Mouse (Mus musculus) hindbrain, embryonic 16.5 days (tissue): ENCODE measurements at regions not wholly inside any gene's neighbourhood (a gene's known extent, or its start where the extent isn't known, plus 50 kb on each side); places are given as distances from the start of the nearest gene placed in this dataset.
A peak's percentile ranks its signal among the peaks of the same experiment; 100 is the strongest.
"Not testable (repeated sequence)": the region's sequence is repeated elsewhere in the genome, so short reads cannot be mapped to it uniquely, and the experiment has no call there.

Source experiments
- ATAC-seq: fragments of 200-750 bp; cut with Nextera tagmentation; 2 replicates; pipeline ENCODE4 v1.8.0; 2017; ENCODE audit warnings: moderate TSS enrichment, moderate library complexity
- H3K27ac ChIP-seq: fragments of 300-500 bp; sonication (generic); 2 replicates; pipeline ENCODE4 v1.5.1; 2014; ENCODE audit warnings: low read depth, mild to moderate bottlenecking, control low read depth, low read length, moderate library complexity
- H3K27me3 ChIP-seq: fragments of 300-500 bp; sonication (generic); replicated peaks from 2 replicates; pipeline ENCODE4 v1.6.1; 2014; ENCODE audit warnings: low read length; ENCODE audit not compliant: control insufficient read depth, insufficient read depth
- H3K36me3 ChIP-seq: fragments of 300-500 bp; sonication (generic); 2 replicates; pipeline ENCODE4 v1.6.1; 2014; ENCODE audit warnings: mild to moderate bottlenecking, low read length, moderate library complexity, mixed read lengths; ENCODE audit not compliant: control insufficient read depth, insufficient read depth
- H3K4me1 ChIP-seq: fragments of 300-500 bp; sonication (generic); 2 replicates; pipeline ENCODE4 v1.6.1; 2014; ENCODE audit warnings: low read depth, low read length; ENCODE audit not compliant: control insufficient read depth, insufficient read depth
- H3K4me2 ChIP-seq: fragments of 300-500 bp; sonication (generic); 2 replicates; pipeline ENCODE4 v1.6.1; 2014; ENCODE audit warnings: mild to moderate bottlenecking, low read length, control low read depth, moderate library complexity
- H3K4me3 ChIP-seq: fragments of 300-500 bp; sonication (generic); 2 replicates; pipeline ENCODE4 v1.5.1; 2014; ENCODE audit warnings: mild to moderate bottlenecking, low read length, control low read depth, moderate library complexity
- H3K9ac ChIP-seq: fragments of 300-500 bp; sonication (generic); 2 replicates; pipeline ENCODE4 v1.6.1; 2014; ENCODE audit warnings: low read depth, mild to moderate bottlenecking, control low read depth, low read length, moderate library complexity
- H3K9me3 ChIP-seq: fragments of 300-500 bp; sonication (generic); 2 replicates; pipeline ENCODE4 v1.6.1; 2014; ENCODE audit warnings: mild to moderate bottlenecking, low read length, moderate library complexity; ENCODE audit not compliant: control insufficient read depth
- WGBS: fragments of 180-500 bp; shearing (Covaris S2); extraction: QIAGEN DNeasy Blood & Tissue Kit; methylation state at CpG from one replicate; pipeline ENCODE4 v1.1.7; 2014; 5-methylcytosine and 5-hydroxymethylcytosine counted together

- Histone ChIP-seq H3K4me3 (no peak overlapping the region), H3K4me1 (no peaks in the 10 kb centered on the region), H3K4me2 (no peak overlapping the region), H3K27ac (no peak overlapping the region), H3K27me3 (no peaks in the 10 kb centered on the region), H3K9me3 (no peaks in the 10 kb centered on the region), H3K9ac (no peak overlapping the region), H3K36me3 (no peaks in the 10 kb centered on the region)
- no peak for ATAC-seq
- WGBS = 89% methylated on average over 6 of the region's 6 CpGs
Observed at GRCm38 (mm10) chr16:76474481-76474880, 100.9 kb upstream of the Nrip1 start.

- Histone ChIP-seq H3K4me2 (no peak overlapping the region), H3K27me3 (no peaks in the 10 kb centered on the region), H3K9ac (no peak overlapping the region), H3K4me1 (no peaks in the 10 kb centered on the region), H3K9me3 (no peaks in the 10 kb centered on the region), H3K4me3 (no peak overlapping the region), H3K36me3 (no peaks in the 10 kb centered on the region), H3K27ac (no peak overlapping the region)
- 79% methylated on average over 3 of the region's 3 CpGs for WGBS
- no peak for ATAC-seq
Observed at GRCm38 (mm10) chr16:76472386-76472785, 98.8 kb upstream of the Nrip1 start.

- Histone ChIP-seq H3K9ac (no peak overlapping the region), H3K27ac (no peak overlapping the region), H3K9me3 (no peaks in the 10 kb centered on the region), H3K4me3 (no peak overlapping the region), H3K36me3 (no peaks in the 10 kb centered on the region), H3K27me3 (no peaks in the 10 kb centered on the region), H3K4me2 (no peak overlapping the region), H3K4me1 (no peaks in the 10 kb centered on the region)
- WGBS = 66% methylated on average over 3 of the region's 3 CpGs
- ATAC-seq = no peak
Observed at GRCm38 (mm10) chr16:76471081-76471480, 97.5 kb upstream of the Nrip1 start.

GRCm38 (mm10) chr16:76459521-76459920 lies 85.9 kb upstream of the Nrip1 start:
- no peaks in the 10 kb centered on the region for H3K4me1 ChIP-seq
- no peak overlapping the region for H3K4me3 ChIP-seq
- H3K9ac ChIP-seq = no peak overlapping the region
- no peak for ATAC-seq
- no peak overlapping the region for H3K27ac ChIP-seq
- no peaks in the 10 kb centered on the region for H3K36me3 ChIP-seq
- no peak overlapping the region for H3K4me2 ChIP-seq
- WGBS = 65% methylated on average over 1 of the region's 1 CpGs
- H3K9me3 ChIP-seq = no peaks in the 10 kb centered on the region
- H3K27me3 ChIP-seq = no peaks in the 10 kb centered on the region

- WGBS = 77% methylated on average over 2 of the region's 2 CpGs
- not testable (repeated sequence) for H3K9ac ChIP-seq, H3K36me3 ChIP-seq, H3K4me3 ChIP-seq, ATAC-seq, H3K9me3 ChIP-seq, H3K4me1 ChIP-seq, H3K4me2 ChIP-seq, H3K27me3 ChIP-seq, H3K27ac ChIP-seq
Observed at GRCm38 (mm10) chr16:76456300-76456599, 82.6 kb upstream of the Nrip1 start.

GRCm38 (mm10) chr16:76455499-76456299 lies 82.1 kb upstream of the Nrip1 start:
- Histone ChIP-seq H3K36me3 (no peaks in the 10 kb centered on the region), H3K27ac (no peak overlapping the region), H3K4me1 (peaks cover 3% of the 10 kb centered on the region; the same call in 1 of the 2 replicates), H3K4me3 (no peak overlapping the region), H3K9me3 (peaks cover 4% of the 10 kb centered on the region; the same call in 1 of the 2 replicates), H3K4me2 (no peak overlapping the region), H3K27me3 (no peaks in the 10 kb centered on the region), H3K9ac (no peak overlapping the region)
- 90% methylated on average over 9 of the region's 9 CpGs for WGBS
- no peak for ATAC-seq

GRCm38 (mm10) chr16:76454741-76455465 lies 81.3 kb upstream of the Nrip1 start:
- Histone ChIP-seq H3K9me3 (peaks cover 4% of the 10 kb centered on the region; the same call in 1 of the 2 replicates), H3K4me1 (peaks cover 3% of the 10 kb centered on the region; the same call in 1 of the 2 replicates), H3K27ac (no peak overlapping the region), H3K27me3 (no peaks in the 10 kb centered on the region), H3K4me2 (no peak overlapping the region), H3K4me3 (no peak overlapping the region), H3K36me3 (no peaks in the 10 kb centered on the region), H3K9ac (no peak overlapping the region)
- WGBS = 76% methylated on average over 17 of the region's 17 CpGs
- ATAC-seq = no peak

- 8% methylated on average over 11 of the region's 11 CpGs for WGBS
- Histone ChIP-seq H3K9ac (no peak overlapping the region), H3K27me3 (no peaks in the 10 kb centered on the region), H3K4me1 (peaks cover 3% of the 10 kb centered on the region; the same call in 1 of the 2 replicates), H3K4me3 (no peak overlapping the region), H3K4me2 (no peak overlapping the region), H3K36me3 (no peaks in the 10 kb centered on the region), H3K27ac (no peak overlapping the region), H3K9me3 (peaks cover 4% of the 10 kb centered on the region; the same call in 1 of the 2 replicates)
- 0 out of 2 replicates have a peak, but pooled peaks have one; percentile 58 for ATAC-seq
Observed at GRCm38 (mm10) chr16:76453457-76454200, 80.0 kb upstream of the Nrip1 start.

GRCm38 (mm10) chr16:76448773-76449172 lies 75.1 kb upstream of the Nrip1 start:
- ATAC-seq = no peak
- Histone ChIP-seq H3K4me1 (peaks cover under 1% of the 10 kb centered on the region; the same call in 1 of the 2 replicates), H3K27me3 (no peaks in the 10 kb centered on the region), H3K9ac (no peak overlapping the region), H3K36me3 (no peaks in the 10 kb centered on the region), H3K4me3 (no peak overlapping the region), H3K27ac (no peak overlapping the region), H3K4me2 (no peak overlapping the region), H3K9me3 (peaks cover 4% of the 10 kb centered on the region; the same call in 1 of the 2 replicates)
- 83% methylated on average over 3 of the region's 3 CpGs for WGBS
